Mouse (Mus musculus) hindbrain, embryonic 11.5 days (tissue): ENCODE data around the gene Ddx5. TPM values are rescaled to one million over a fixed set of nuclear protein-coding genes. Genes with fewer than 3 reads are reported as not detected.
"Not testable (repeated sequence)": the region's sequence is repeated elsewhere in the genome, so short reads cannot be mapped to it uniquely, and the experiment has no call there.

Experiments
- ATAC-seq: fragments of 200-750 bp; cut with Nextera tagmentation; 2 replicates; pipeline ENCODE4 v1.8.0; 2017; ENCODE audit warnings: mild to moderate bottlenecking, moderate TSS enrichment, moderate library complexity; ENCODE audit not compliant: low FRiP score
- DNase-seq: peaks from one replicate; pipeline ENCODE4 v3.0.0-alpha.2; 2015; ENCODE audit warnings: low spot score
- H3K27ac ChIP-seq: fragments of 300-500 bp; sonication (generic); 2 replicates; pipeline ENCODE4 v1.5.1; 2014; ENCODE audit warnings: mild to moderate bottlenecking, low read depth, low read length
- H3K27me3 ChIP-seq: fragments of 300-500 bp; sonication (generic); 2 replicates; pipeline ENCODE4 v1.6.1; 2014; ENCODE audit warnings: mild to moderate bottlenecking, low read length, moderate library complexity, mixed read lengths; ENCODE audit not compliant: control insufficient read depth, insufficient read depth
- H3K36me3 ChIP-seq: fragments of 300-500 bp; sonication (generic); 2 replicates; pipeline ENCODE4 v1.6.1; 2014; ENCODE audit warnings: mild to moderate bottlenecking, low read length, moderate library complexity, mixed read lengths; ENCODE audit not compliant: control insufficient read depth, insufficient read depth
- H3K4me1 ChIP-seq: fragments of 300-500 bp; sonication (generic); replicated peaks from 2 replicates; pipeline ENCODE4 v1.6.1; 2014; ENCODE audit warnings: low read length, mixed read lengths; ENCODE audit not compliant: control insufficient read depth, insufficient read depth
- H3K4me2 ChIP-seq: fragments of 300-500 bp; sonication (generic); replicated peaks from 2 replicates; pipeline ENCODE4 v1.6.1; 2014; ENCODE audit warnings: mild to moderate bottlenecking, low read depth, low read length
- H3K4me3 ChIP-seq: fragments of 300-500 bp; sonication (generic); 2 replicates; pipeline ENCODE4 v1.5.1; 2014; ENCODE audit warnings: low read depth, low read length
- H3K9ac ChIP-seq: fragments of 300-500 bp; sonication (generic); 2 replicates; pipeline ENCODE4 v1.6.1; 2014; ENCODE audit warnings: low read depth, low read length
- H3K9me3 ChIP-seq: fragments of 300-500 bp; sonication (generic); 2 replicates; pipeline ENCODE4 v1.6.1; 2016; ENCODE audit warnings: low read length; ENCODE audit not compliant: control insufficient read depth
- WGBS: fragments of 180-500 bp; shearing (Covaris S2); extraction: QIAGEN DNeasy Blood & Tissue Kit; methylation state at CpG from one replicate; pipeline ENCODE4 v1.1.7; 2014; 5-methylcytosine and 5-hydroxymethylcytosine counted together
- polyA plus RNA-seq: library from polyadenylated mRNA; unstranded; fragments of >200 nt; fragmentation: Nextera tagmentation; extraction: Ambion mirVana; gene quantifications from 2 replicates; pipeline ENCODE4 v1.2.1, GENCODE M21; 2014

The Ddx5 gene
- polyA plus RNA-seq, 1 experiment from 2014 or later = 600 TPM

DNA sequence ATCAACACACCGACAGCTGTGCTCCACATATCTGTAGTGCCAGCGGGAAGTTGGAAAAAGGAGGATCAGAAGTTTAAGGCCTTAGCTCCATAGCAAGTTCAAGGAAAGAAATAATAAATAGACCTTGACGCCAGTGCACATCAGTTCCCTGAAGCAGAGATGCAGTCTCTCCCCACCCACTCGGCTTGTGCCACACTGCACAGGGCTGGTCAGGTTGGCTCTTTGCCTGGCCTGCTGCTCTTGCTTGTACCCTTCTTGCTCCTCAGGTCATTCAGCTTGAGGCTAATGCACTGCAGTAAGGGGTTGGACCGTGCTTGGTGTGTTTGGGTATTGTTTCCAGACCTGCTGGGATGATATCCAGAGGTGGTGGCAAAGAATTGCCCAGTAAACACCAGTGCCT lies 28.5 kb downstream of the Ddx5 start:
- ATAC-seq (no peak), DNase-seq (no peak)
- H3K9me3 ChIP-seq = no peaks in the 10 kb centered on the region
- no peak overlapping the region for H3K9ac ChIP-seq
- H3K27ac ChIP-seq = no peak overlapping the region
- H3K27me3 ChIP-seq = no peaks in the 10 kb centered on the region
- 97% methylated on average over 5 of the region's 5 CpGs for WGBS
- H3K36me3 ChIP-seq = no peaks in the 10 kb centered on the region
- H3K4me2 ChIP-seq = no peak overlapping the region
- no peaks in the 10 kb centered on the region for H3K4me1 ChIP-seq
- H3K4me3 ChIP-seq = no peak overlapping the region

DNA sequence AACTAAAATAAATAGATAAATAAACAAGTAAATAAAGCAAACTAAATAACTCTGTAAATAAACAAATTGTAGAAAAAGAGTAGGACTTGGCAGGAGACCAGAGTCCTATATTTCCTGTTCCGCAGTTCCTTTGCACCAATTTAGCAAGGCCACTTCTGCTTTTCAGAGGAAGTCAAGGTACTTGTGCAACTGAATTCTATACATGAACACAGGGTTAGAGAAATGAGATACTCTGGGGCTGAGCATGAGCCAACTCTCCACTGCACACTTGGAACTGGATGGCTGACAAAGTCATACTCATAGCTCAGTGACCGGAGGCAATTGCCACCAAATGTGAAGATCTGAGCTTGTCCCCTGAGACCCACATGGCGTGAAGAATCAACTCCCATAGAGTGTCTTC lies 30.0 kb downstream of the Ddx5 start:
- ATAC-seq = no peak
- Histone ChIP-seq H3K27ac (no peak overlapping the region), H3K27me3 (no peaks in the 10 kb centered on the region), H3K9me3 (no peaks in the 10 kb centered on the region), H3K4me1 (no peaks in the 10 kb centered on the region), H3K36me3 (no peaks in the 10 kb centered on the region), H3K4me2 (no peak overlapping the region), H3K4me3 (no peak overlapping the region), H3K9ac (no peak overlapping the region)
- WGBS = 93% methylated on average over 3 of the region's 3 CpGs
- DNase-seq = no peak

DNA sequence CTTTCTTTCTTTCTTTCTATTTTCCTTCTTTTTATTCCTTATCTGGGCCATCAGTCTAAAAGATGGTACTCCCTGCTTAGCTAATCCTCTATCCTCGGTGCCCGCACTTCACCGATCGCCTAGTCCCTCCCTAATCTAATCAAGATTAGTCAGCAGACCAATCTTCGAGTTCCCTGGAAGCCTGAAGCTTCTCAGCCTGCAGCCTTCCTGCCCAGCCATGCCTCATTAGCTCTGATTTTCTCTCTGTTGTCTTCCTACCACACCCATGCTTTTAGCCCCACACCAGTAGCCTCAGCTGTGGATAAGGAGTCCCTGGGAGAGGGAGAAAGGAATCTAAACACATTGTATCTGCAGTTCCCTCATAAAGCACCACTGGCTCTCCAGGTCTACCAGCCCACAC lies 33.4 kb downstream of the Ddx5 start:
- Histone ChIP-seq H3K4me3 (no peak overlapping the region), H3K27me3 (no peaks in the 10 kb centered on the region), H3K4me1 (no peaks in the 10 kb centered on the region), H3K9ac (no peak overlapping the region), H3K27ac (no peak overlapping the region), H3K4me2 (no peak overlapping the region), H3K36me3 (no peaks in the 10 kb centered on the region), H3K9me3 (no peaks in the 10 kb centered on the region)
- 68% methylated on average over 5 of the region's 5 CpGs for WGBS
- DNase-seq (no peak), ATAC-seq (no peak)

DNA sequence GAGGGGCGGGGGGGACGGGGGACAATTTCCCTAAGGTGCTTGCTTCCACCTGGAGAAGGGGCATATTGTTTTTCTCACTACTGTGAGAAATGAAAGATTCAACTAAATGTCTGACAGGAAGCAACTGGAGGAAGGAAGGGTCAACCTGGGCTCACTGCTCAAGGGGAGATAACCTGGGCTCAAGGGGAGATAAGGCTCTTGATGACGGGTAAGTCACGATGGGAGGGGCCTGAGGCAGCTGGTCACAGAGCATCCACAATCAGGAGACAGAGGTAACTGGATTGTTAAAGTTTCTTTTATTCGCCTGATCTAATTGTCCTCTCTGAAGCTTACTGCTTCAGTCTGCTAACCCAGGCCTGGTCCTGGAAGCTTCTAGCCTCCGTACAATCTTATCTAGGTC lies 35.7 kb downstream of the Ddx5 start:
- ATAC-seq = no peak
- no peak overlapping the region for H3K4me2 ChIP-seq
- H3K4me3 ChIP-seq = no peak overlapping the region
- H3K9ac ChIP-seq = no peak overlapping the region
- 86% methylated on average over 6 of the region's 6 CpGs for WGBS
- H3K4me1 ChIP-seq = no peaks in the 10 kb centered on the region
- no peaks in the 10 kb centered on the region for H3K27me3 ChIP-seq
- H3K27ac ChIP-seq = no peak overlapping the region
- no peaks in the 10 kb centered on the region for H3K36me3 ChIP-seq
- H3K9me3 ChIP-seq = no peaks in the 10 kb centered on the region
- DNase-seq = no peak

DNA sequence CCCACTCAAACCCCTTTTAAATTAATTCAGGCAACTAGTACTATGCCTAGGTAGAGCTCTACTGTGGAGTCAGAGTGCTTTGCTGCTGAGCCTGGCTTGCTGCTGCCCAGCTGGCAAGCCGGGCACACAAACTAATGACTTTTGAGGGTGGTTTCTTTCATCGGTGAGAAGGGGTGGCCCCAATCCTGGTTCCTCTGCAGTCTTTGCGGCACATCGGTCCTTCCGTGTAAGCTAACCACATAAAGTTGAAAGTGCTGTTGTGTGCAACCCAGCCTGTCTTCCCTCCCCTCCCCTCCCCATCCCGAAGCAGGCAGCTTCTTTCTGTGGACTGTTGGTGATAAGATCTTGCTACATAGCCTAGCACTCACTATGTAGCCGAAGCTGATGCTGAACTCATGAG lies 36.9 kb downstream of the Ddx5 start:
- H3K27me3 ChIP-seq = no peaks in the 10 kb centered on the region
- ATAC-seq (no peak), DNase-seq (no peak)
- H3K27ac ChIP-seq = no peak overlapping the region
- no peaks in the 10 kb centered on the region for H3K9me3 ChIP-seq
- H3K4me3 ChIP-seq = no peak overlapping the region
- H3K36me3 ChIP-seq = no peaks in the 10 kb centered on the region
- whole genome bisulfite sequencing = 92% methylated on average over 7 of the region's 7 CpGs
- H3K9ac ChIP-seq = no peak overlapping the region
- no peak overlapping the region for H3K4me2 ChIP-seq
- H3K4me1 ChIP-seq = no peaks in the 10 kb centered on the region

DNA sequence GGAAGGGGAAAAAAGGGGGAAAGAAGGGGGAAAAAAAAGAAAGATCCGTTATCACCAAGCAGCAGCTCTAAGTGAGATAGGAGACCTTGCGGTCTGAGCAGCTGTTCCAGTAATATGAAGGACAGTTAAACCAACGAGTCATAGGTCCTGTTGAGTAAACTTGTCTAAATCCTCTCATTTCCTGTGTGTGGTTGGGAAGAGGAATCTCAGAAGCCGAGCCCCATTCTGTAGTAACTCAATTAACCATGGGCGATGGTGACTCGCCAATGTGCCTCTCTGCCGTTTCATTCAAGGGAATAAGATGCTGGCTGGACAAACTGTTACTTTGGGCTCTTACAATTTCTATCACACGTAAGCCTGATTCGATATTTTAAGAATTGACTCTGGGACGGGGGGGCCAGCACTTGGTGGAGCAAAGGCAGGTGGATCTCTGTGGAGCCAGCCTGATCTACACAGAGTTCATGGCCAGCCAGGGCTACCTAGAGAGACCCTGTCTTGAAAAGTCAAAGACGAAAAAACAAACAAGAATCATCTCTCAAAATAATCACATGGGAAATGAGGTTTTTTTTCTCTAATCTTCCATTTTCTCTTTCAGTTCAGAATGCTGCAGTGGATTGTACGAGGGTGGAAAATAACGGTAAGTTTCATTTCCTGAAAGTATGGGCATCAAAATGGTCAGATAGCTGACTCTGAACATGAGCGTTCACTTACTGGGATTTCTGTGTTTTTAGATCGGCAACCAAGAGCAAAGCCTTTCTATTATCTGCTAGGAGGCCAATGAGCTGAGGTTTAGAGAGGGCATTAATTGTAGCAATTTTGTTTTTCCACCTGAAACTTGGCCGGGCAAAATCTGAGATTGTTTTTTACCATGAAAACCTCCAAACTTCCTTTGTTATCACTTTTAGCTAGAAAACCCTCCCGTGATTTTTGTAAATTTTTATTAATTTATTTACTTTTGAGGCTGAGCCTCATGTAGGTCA lies 37.7 kb downstream of the Ddx5 start, which contains the start of gene Milr1:
Gene Milr1, plus strand, starts transcription at position 188 of the 980 bp plus-strand sequence.
- no peak for DNase-seq
- H3K9ac ChIP-seq = no peak within 1 kb of the TSS
- no peak within 1 kb of the TSS for H3K4me3 ChIP-seq
- H3K4me2 ChIP-seq = no peak within 1 kb of the TSS
- H3K36me3 ChIP-seq = no peaks in the 10 kb centered on the region
- no peaks in the 10 kb centered on the region for H3K4me1 ChIP-seq
- WGBS = 89% methylated on average over 17 of the region's 17 CpGs
- no peaks in the 10 kb centered on the region for H3K9me3 ChIP-seq
- ATAC-seq = no peak
- no peak within 1 kb of the TSS for H3K27ac ChIP-seq
- H3K27me3 ChIP-seq = no peaks in the 10 kb centered on the region

DNA sequence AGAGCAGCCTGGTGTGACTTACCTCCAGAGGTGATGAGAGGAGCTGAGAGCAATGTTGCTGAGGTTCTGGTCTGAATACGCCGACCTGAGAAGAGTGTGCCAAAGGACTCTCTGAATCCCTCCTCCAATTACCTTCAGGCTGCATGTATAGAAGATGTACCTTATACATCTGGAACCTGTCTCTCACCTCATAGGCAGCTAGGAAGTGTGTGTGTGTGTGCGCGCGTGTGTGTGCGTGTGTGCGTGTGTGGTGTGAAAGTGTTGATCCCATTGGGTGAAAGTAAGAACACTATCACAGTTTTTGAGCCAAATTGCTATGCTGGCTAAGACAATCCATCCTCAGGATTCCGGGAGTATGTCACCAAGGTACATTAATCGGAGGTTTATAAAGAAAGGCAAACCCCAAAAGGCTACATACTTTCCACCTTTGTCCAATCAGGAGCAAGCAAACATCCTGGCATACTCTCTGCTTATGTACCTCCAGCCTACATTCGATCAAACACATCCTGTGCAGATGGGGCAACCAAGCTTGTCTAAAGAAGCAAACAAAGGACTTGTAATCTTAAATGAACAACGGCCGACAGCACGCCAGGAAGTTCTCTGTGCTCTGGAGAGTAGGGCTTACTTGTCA lies 38.7 kb downstream of the Ddx5 start, which contains the start of gene Pecam1:
Gene Pecam1, minus strand, starts transcription at position 508 of the 631 bp plus-strand sequence.
- no peak within 1 kb of the TSS for H3K4me2 ChIP-seq
- no peak for DNase-seq
- 90% methylated on average over 13 of the region's 13 CpGs for whole genome bisulfite sequencing

DNA sequence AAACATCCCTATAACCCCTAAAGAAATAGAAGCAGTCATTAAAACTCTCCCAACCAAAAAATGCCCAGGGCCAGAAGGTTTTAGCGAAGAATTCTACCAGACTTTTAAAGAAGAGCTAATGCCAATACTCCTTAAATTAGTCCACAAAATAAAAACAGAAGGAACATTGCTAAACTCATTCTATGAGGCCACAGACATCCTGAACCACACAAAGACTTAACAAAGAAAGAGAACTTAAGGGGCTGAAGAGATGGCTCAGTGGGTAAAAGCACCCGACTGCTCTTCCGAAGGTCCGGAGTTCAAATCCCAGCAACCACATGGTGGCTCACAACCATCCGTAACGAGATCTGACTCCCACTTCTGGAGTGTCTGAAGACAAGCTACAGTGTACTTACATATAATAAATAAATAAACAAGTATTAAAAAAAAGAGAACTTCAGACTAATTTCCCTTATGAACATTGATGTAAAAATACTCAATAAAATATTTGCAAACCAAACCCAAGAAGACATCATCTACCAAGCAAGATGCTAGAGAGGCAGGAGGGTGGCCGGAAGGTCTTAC lies 39.3 kb downstream of the Ddx5 start:
- not testable (repeated sequence) for H3K4me3 ChIP-seq, H3K4me2 ChIP-seq, H3K27me3 ChIP-seq, DNase-seq, H3K9ac ChIP-seq, H3K36me3 ChIP-seq, H3K9me3 ChIP-seq, ATAC-seq, H3K4me1 ChIP-seq, H3K27ac ChIP-seq
- WGBS = 96% methylated on average over 7 of the region's 7 CpGs

More for the DNA sequence above, 38.7 kb downstream of the Ddx5 start, which contains the start of gene Pecam1:
- Histone ChIP-seq H3K9me3 (no peaks in the 10 kb centered on the region), H3K27ac (no peak within 1 kb of the TSS), H3K4me1 (no peaks in the 10 kb centered on the region), H3K4me3 (no peak within 1 kb of the TSS), H3K36me3 (no peaks in the 10 kb centered on the region), H3K27me3 (no peaks in the 10 kb centered on the region), H3K9ac (no peak within 1 kb of the TSS)
- ATAC-seq = no peak
